Mouse (Mus musculus) kidney, embryonic 14.5 days (tissue): ENCODE data around the gene Mycl. TPM values are rescaled to one million over a fixed set of nuclear protein-coding genes. Genes with fewer than 3 reads are reported as not detected.

Source experiments
- ATAC-seq: fragments of 200-750 bp; cut with Nextera tagmentation; 2 replicates; pipeline ENCODE4 v1.8.0; 2017; ENCODE audit warnings: moderate number of reproducible peaks, mild to moderate bottlenecking, moderate TSS enrichment, moderate library complexity; ENCODE audit not compliant: low FRiP score, low TSS enrichment
- H3K27ac ChIP-seq: fragments of 300-500 bp; sonication (generic); 2 replicates; pipeline ENCODE4 v1.5.1; 2014; ENCODE audit warnings: low read depth, mild to moderate bottlenecking, low read length, moderate library complexity, mixed read lengths
- H3K27me3 ChIP-seq: fragments of 300-500 bp; sonication (generic); 2 replicates; pipeline ENCODE4 v1.6.1; 2014; ENCODE audit warnings: mild to moderate bottlenecking, low read length; ENCODE audit not compliant: control insufficient read depth, insufficient read depth
- H3K36me3 ChIP-seq: fragments of 300-500 bp; sonication (generic); 2 replicates; pipeline ENCODE4 v1.6.1; 2014; ENCODE audit warnings: low read length, mixed read lengths; ENCODE audit not compliant: control insufficient read depth, insufficient read depth
- H3K4me1 ChIP-seq: fragments of 300-500 bp; sonication (generic); 2 replicates; pipeline ENCODE4 v1.6.1; 2014; ENCODE audit warnings: low read length, mixed read lengths; ENCODE audit not compliant: control insufficient read depth, insufficient read depth
- H3K4me2 ChIP-seq: fragments of 300-500 bp; sonication (generic); replicated peaks from 2 replicates; pipeline ENCODE4 v1.6.1; 2014; ENCODE audit warnings: low read depth, mild to moderate bottlenecking, low read length
- H3K4me3 ChIP-seq: fragments of 300-500 bp; sonication (generic); 2 replicates; pipeline ENCODE4 v1.5.1; 2014; ENCODE audit warnings: mild to moderate bottlenecking, low read length
- H3K9ac ChIP-seq: fragments of 300-500 bp; sonication (generic); 2 replicates; pipeline ENCODE4 v1.6.1; 2014; ENCODE audit warnings: low read depth, mild to moderate bottlenecking, low read length, moderate library complexity
- H3K9me3 ChIP-seq: fragments of 300-500 bp; sonication (generic); 2 replicates; pipeline ENCODE4 v1.6.1; 2016; ENCODE audit warnings: low read length; ENCODE audit not compliant: control insufficient read depth
- WGBS: fragments of 180-500 bp; shearing (Covaris S2); extraction: QIAGEN DNeasy Blood & Tissue Kit; methylation state at CpG from one replicate; pipeline ENCODE4 v1.1.7; 2014; 5-methylcytosine and 5-hydroxymethylcytosine counted together
- polyA plus RNA-seq: library from polyadenylated mRNA; unstranded; fragments of >200 nt; fragmentation: Nextera tagmentation; extraction: Ambion mirVana; gene quantifications from 2 replicates; pipeline ENCODE4 v1.2.1, GENCODE M21; 2014

Gene Mycl
- polyA plus RNA-seq: 7.9 and 13.8 TPM in 2 replicates

DNA sequence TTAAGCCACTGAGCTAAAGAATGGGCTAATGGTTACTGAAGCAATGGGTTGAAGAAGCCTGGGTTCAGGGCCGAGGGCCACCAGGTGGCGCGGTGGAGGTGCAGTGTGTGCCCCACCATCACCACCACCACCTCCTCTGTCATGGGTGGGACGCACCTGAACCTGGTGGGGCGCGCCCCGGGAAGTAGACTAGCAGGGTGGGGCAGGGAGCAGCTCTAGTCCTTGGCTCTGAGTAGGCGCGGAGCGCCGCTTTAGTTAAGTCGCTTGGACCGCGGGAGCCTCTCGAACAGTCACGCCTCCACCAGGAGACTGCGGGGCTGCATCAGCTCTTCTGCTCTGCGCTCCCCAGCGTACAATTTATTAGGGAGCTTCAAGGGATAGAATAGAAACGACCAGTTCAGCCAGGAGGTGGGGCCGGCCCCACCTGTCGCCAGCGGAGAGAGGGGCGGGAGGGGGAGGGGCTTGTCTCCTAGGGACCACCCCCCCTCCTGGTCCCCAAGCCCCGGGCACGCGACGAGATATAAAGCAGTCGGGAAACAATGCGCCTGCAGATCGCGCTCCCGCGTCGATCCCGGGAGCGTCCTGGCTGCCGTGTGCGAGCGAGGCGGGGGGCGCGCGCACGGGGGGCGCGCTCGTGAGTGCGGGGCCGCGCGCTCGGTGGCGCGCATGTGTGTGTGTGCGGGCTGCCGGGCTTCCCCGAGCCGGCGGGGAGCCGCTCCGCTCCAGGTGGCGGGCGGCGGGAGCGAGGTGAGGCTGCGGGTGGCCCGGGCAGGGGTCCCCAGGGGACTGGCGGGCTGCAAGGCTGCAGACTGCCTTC lies at the start of gene Mycl:
Gene Mycl, plus strand, starts transcription at position 249 of the 817 bp plus-strand sequence.
- under 1% methylated on average over 52 of the region's 69 CpGs for WGBS
- peak within 1 kb of the TSS; percentile 74 for H3K27ac ChIP-seq
- H3K36me3 ChIP-seq: 0 out of 2 replicates have a peak, but pooled peaks cover under 1% of the 10 kb centered on the region
- peaks cover 7% of the 10 kb centered on the region; the same call in 1 of the 2 replicates for H3K4me1 ChIP-seq
- H3K9me3 ChIP-seq: no peaks in the 10 kb centered on the region
- H3K27me3 ChIP-seq: peaks cover 10% of the 10 kb centered on the region; the same call in 1 of the 2 replicates
- peak within 1 kb of the TSS; percentile 97 for H3K4me2 ChIP-seq
- peak within 1 kb of the TSS; percentile 64 for H3K9ac ChIP-seq
- peak; percentile 84 for ATAC-seq
- H3K4me3 ChIP-seq: peak within 1 kb of the TSS; percentile 75

DNA sequence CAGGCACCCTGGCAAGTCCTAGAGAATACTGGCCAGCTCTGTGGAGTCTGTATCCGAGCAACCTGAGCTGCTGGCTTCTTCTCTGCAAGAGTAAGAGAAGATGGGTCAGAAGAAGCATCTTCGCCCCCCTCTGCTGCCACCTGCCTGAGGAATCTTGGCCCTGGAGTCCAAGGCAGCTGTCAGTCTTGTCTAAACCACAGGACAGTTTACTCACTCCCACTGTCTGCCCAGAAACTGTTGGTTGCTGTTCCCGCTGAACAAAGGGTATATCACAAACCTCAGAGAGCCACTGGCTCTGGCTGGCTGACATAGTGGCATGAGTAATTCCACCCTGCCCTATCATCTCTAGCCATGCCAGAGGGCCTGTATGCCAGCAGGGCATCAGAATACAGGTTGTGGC lies 48.2 kb upstream of the Mycl start:
- H3K9me3 ChIP-seq: no peaks in the 10 kb centered on the region
- no peak for ATAC-seq
- no peak overlapping the region for H3K9ac ChIP-seq
- H3K27ac ChIP-seq: no peak overlapping the region
- H3K4me2 ChIP-seq: no peak overlapping the region
- no peaks in the 10 kb centered on the region; the same call in 1 of the 2 replicates for H3K36me3 ChIP-seq
- H3K4me3 ChIP-seq: no peak overlapping the region
- H3K4me1 ChIP-seq: no peaks in the 10 kb centered on the region
- no peaks in the 10 kb centered on the region for H3K27me3 ChIP-seq
- WGBS: 86% methylated on average over 3 of the region's 3 CpGs

DNA sequence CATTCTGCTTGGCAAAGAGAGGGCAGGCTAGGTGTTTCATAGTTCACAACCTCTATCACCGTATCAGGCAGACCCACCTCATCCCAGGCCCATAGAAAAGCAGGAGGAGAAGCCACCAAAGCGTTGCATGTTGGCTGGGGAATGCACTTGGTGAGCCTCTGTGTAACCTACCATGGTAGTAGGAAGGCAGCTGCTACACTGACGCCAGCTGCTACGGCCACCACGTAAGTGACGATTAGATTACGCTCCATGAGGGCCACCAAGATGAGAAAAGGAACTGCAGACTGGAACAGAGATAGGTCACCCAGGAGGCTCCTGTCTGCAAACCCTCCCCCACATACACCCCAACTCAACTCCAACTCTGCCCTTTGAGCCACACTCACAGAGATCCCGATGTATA lies 46.4 kb upstream of the Mycl start:
- Histone ChIP-seq H3K9me3 (no peaks in the 10 kb centered on the region), H3K27me3 (no peaks in the 10 kb centered on the region), H3K4me2 (no peak overlapping the region), H3K27ac (no peak overlapping the region), H3K4me1 (no peaks in the 10 kb centered on the region), H3K9ac (no peak overlapping the region), H3K4me3 (no peak overlapping the region), H3K36me3 (no peaks in the 10 kb centered on the region; the same call in 1 of the 2 replicates)
- WGBS: 92% methylated on average over 8 of the region's 8 CpGs
- ATAC-seq: no peak

DNA sequence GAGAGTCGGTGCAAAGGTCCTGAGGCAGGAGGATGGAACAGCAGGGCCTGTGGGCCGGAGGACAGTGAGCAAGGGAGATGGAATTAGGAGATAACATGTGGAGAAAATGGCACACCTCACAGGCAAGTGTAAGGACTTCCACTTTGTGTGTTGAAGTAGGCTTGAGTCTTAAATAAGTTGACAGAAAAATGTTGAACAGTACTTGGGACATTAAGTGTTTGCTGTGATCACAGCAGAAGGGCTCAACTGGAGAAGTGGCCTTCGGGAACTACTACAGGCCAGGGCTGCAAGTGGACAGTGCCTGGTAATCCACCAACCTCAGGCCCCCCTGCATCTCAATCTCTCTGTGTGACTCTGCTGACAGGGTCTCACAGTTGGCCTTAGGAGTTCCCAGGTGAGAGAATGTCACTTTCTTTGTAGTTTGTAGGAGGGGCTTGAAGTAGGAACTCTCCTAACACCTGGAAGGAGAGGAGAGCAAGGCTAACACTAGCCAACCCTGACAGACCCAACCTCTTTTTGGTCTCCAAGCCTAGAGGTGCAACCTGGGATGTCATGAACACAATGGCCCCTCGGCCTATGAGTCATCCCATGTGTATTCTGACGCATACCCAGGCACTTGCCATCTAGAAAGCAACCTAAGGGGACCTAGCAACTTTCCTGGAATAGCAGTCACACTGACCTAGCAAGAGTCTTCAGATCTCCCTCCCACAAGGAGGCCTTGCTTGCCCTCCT lies 40.6 kb upstream of the Mycl start:
- Histone ChIP-seq H3K27me3 (no peaks in the 10 kb centered on the region), H3K9me3 (no peaks in the 10 kb centered on the region), H3K9ac (0 out of 2 replicates have a peak overlapping the region, but pooled peaks have one; percentile 23), H3K4me3 (peak overlapping the region; percentile 20; the same call in 1 of the 2 replicates), H3K36me3 (no peaks in the 10 kb centered on the region; the same call in 1 of the 2 replicates), H3K4me2 (peak overlapping the region; percentile 44), H3K27ac (peak overlapping the region; percentile 56; the same call in 1 of the 2 replicates), H3K4me1 (peaks cover 11% of the 10 kb centered on the region)
- peak; percentile 41 for ATAC-seq
- 72% methylated on average over 5 of the region's 5 CpGs for WGBS

DNA sequence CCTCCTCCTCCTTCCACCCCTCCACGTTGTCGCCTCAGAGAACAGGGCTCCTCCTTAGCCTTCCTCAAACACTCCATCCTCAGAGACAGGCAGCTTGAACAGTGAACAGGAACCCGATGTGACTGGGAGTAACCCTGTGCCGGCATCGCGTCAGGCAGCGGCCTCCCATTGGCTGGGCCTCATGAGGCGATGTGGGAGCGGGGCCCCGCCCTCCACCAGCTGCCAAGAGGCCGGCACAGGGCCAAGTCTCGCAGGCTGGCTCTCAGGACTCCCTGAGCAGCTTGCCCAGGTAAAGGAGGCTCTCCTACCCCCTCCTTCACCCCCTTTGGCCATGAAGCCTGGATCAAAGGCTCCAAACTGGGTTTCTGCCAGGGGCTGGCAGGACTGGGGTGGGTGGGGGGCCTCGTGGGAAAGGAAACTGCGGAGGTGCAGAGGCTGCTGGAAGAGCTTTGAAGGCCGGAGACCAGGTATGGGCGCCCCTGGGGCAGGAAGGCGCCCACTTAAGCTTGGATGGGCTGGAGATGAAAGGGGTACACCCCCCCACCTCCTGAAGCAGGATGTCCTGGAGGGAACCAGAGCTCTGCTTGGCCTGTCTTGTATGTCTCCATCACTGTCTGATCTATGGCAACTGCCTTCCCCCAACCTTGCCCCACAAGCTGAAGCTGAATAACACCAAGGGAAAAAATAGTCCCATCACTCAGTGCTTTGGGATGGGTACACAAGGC lies 39.9 kb upstream of the Mycl start:
- 9% methylated on average over 17 of the region's 17 CpGs for WGBS
- H3K4me3 ChIP-seq: peak overlapping the region; percentile 20; the same call in 1 of the 2 replicates
- no peaks in the 10 kb centered on the region; the same call in 1 of the 2 replicates for H3K36me3 ChIP-seq
- H3K9ac ChIP-seq: peak overlapping the region; percentile 45; the same call in 1 of the 2 replicates
- ATAC-seq: peak; percentile 94
- no peaks in the 10 kb centered on the region for H3K27me3 ChIP-seq
- H3K4me1 ChIP-seq: peaks cover 14% of the 10 kb centered on the region
- H3K9me3 ChIP-seq: no peaks in the 10 kb centered on the region
- H3K27ac ChIP-seq: peak overlapping the region; percentile 65; the same call in 1 of the 2 replicates
- H3K4me2 ChIP-seq: peak overlapping the region; percentile 44

DNA sequence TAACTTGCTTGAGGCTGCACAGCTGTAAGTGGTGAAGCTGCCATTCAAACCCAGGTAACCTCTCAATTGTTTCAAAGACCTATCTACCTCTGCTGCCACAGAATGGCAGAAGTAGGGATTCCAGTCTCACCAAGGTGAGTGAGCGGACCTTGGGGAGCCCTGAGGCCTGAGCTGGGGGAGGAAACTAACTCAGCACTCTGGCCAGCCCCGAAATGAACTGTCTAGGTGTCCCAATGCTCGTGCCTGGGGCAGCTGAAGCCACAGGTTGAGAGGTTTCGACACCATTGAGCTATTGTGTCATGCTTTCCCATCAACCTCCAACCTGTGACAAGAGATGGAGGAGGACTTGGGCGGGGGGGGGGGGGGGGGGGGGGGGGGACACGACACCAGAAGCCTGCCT lies 39.2 kb upstream of the Mycl start:
- 88% methylated on average over 5 of the region's 6 CpGs for WGBS
- Histone ChIP-seq H3K4me2 (no peak overlapping the region), H3K9me3 (no peaks in the 10 kb centered on the region), H3K4me3 (no peak overlapping the region), H3K36me3 (no peaks in the 10 kb centered on the region), H3K4me1 (peaks cover 16% of the 10 kb centered on the region), H3K27ac (no peak overlapping the region), H3K9ac (no peak overlapping the region), H3K27me3 (no peaks in the 10 kb centered on the region; the same call in 1 of the 2 replicates)
- ATAC-seq: no peak

DNA sequence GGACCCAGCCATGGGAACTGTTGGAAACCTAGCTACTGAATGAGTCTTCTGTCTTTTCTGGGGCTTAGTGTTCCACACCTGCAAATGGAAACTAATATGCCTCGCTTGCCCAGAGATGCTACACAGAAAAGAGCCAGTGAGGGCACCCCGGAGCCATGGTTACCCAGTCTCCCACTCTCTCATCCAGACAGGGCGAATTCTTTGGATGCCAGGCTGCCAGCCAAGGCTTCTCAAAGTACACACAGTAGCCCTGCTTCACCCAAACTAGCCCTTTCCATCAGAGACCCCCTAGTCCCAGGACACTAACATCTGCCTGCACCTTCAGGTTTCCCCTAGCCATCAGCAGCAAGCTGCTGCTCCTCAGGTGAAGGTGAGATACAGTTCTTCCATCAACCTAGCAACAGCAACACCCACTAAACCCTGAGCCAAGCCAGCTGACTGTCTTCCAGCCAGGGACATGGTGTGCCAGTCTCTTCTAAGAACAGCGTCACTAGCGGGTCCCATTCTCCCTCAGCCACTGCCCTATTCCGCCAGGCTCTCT lies 36.9 kb upstream of the Mycl start:
- no peak for ATAC-seq
- H3K4me1 ChIP-seq: peaks cover 22% of the 10 kb centered on the region
- no peaks in the 10 kb centered on the region; the same call in 1 of the 2 replicates for H3K27me3 ChIP-seq
- H3K27ac ChIP-seq: no peak overlapping the region
- no peak overlapping the region for H3K4me3 ChIP-seq
- WGBS: 91% methylated on average over 6 of the region's 6 CpGs
- no peaks in the 10 kb centered on the region for H3K36me3 ChIP-seq
- H3K9ac ChIP-seq: no peak overlapping the region
- H3K4me2 ChIP-seq: no peak overlapping the region
- no peaks in the 10 kb centered on the region for H3K9me3 ChIP-seq

DNA sequence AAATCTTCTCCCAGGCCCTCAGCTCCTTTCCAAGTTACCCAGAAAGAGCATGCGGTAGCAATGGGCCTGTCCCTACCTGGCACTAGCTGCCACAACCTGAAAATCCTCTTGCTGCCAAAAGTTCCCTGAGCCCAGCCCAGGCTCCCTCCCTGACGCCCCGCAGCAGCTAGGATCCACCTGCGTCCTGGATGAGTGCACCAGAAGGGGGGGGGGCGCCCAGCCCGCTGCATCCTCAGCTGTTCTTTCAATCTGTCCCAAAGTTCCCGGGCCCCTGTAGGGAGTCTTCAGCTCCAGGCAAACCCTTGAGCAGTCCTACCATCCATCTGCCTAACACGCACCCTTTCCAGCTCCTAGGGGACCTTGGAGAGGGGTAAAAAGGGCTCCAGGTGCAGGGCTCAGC lies 35.6 kb upstream of the Mycl start:
- Histone ChIP-seq H3K4me2 (peak overlapping the region; percentile 94), H3K9me3 (no peaks in the 10 kb centered on the region), H3K4me3 (peak overlapping the region; percentile 45), H3K9ac (peak overlapping the region; percentile 8; the same call in 1 of the 2 replicates), H3K36me3 (no peaks in the 10 kb centered on the region), H3K27ac (no peak overlapping the region), H3K27me3 (no peaks in the 10 kb centered on the region; the same call in 1 of the 2 replicates), H3K4me1 (peaks cover 22% of the 10 kb centered on the region)
- ATAC-seq: no peak
- 9% methylated on average over 8 of the region's 8 CpGs for WGBS
